Mouse (Mus musculus): ENCODE results near the gene Dnaja4. TPM values are rescaled to one million over a fixed set of nuclear protein-coding genes. Genes with fewer than 3 reads are reported as not detected.
A peak's percentile ranks its signal among the peaks of the same experiment; 100 is the strongest.

Gene Dnaja4
- polyA plus RNA-seq, 1 experiment from 2014 or later = 3.4 TPM

- Histone ChIP-seq H3K27ac (ENCODE audit: low read depth, low read length) (no peak overlapping the region), H3K4me3 (ENCODE audit: low read depth, low read length) (no peak overlapping the region), H3K9ac (ENCODE audit: low read depth, low read length) (no peak overlapping the region), H3K9me3 (ENCODE audit: control insufficient read depth) (no peaks in the 10 kb centered on the region), H3K4me1 (replicated peaks; ENCODE audit: control insufficient read depth, insufficient read depth, low read length) (no peaks in the 10 kb centered on the region), H3K36me3 (ENCODE audit: control insufficient read depth, insufficient read depth) (no peaks in the 10 kb centered on the region), H3K4me2 (replicated peaks; ENCODE audit: low read depth) (peak overlapping the region; percentile 45), H3K27me3 (replicated peaks; ENCODE audit: control insufficient read depth, insufficient read depth, low read length) (no peaks in the 10 kb centered on the region)
- ATAC-seq = 0 out of 2 replicates have a peak, but pooled peaks have one; percentile 9
- 20% methylated on average over 9 of the region's 9 CpGs for WGBS
- TF ChIP-seq CTCF (IDR thresholded peaks at IDR 0.05; ENCODE audit: low read depth) = peak; percentile 86
Observed at GRCm38 (mm10) chr9:54736284-54736701, 37.6 kb downstream of the Dnaja4 start.

GRCm38 (mm10) chr9:54738376-54738775 is 39.7 kb downstream of the Dnaja4 start:
- 34% methylated on average over 3 of the region's 3 CpGs for WGBS
- H3K9ac ChIP-seq (ENCODE audit: low read depth, low read length) = no peak overlapping the region

GRCm38 (mm10) chr9:54743891-54744290 is 45.2 kb downstream of the Dnaja4 start:
- H3K4me1 ChIP-seq (replicated peaks; ENCODE audit: control insufficient read depth, insufficient read depth, low read length) = no peaks in the 10 kb centered on the region
- H3K27ac ChIP-seq (ENCODE audit: low read depth, low read length) = no peak overlapping the region
- no peak overlapping the region for H3K9ac ChIP-seq (ENCODE audit: low read depth, low read length)
- no peaks in the 10 kb centered on the region for H3K9me3 ChIP-seq (ENCODE audit: control insufficient read depth)
- no peak overlapping the region for H3K4me2 ChIP-seq (replicated peaks; ENCODE audit: low read depth)
- ATAC-seq = no peak
- 87% methylated on average over 4 of the region's 4 CpGs for WGBS
- no peaks in the 10 kb centered on the region for H3K36me3 ChIP-seq (ENCODE audit: control insufficient read depth, insufficient read depth)
- no peak for TF ChIP-seq CTCF (IDR thresholded peaks at IDR 0.05; ENCODE audit: low read depth)
- H3K4me3 ChIP-seq (ENCODE audit: low read depth, low read length) = no peak overlapping the region
- no peaks in the 10 kb centered on the region for H3K27me3 ChIP-seq (replicated peaks; ENCODE audit: control insufficient read depth, insufficient read depth, low read length)

More at GRCm38 (mm10) chr9:54738376-54738775, 39.7 kb downstream of the Dnaja4 start:
- Histone ChIP-seq H3K27me3 (replicated peaks; ENCODE audit: control insufficient read depth, insufficient read depth, low read length) (no peaks in the 10 kb centered on the region), H3K4me2 (replicated peaks; ENCODE audit: low read depth) (no peak overlapping the region), H3K4me1 (replicated peaks; ENCODE audit: control insufficient read depth, insufficient read depth, low read length) (no peaks in the 10 kb centered on the region), H3K4me3 (ENCODE audit: low read depth, low read length) (no peak overlapping the region), H3K27ac (ENCODE audit: low read depth, low read length) (no peak overlapping the region), H3K36me3 (ENCODE audit: control insufficient read depth, insufficient read depth) (no peaks in the 10 kb centered on the region), H3K9me3 (ENCODE audit: control insufficient read depth) (no peaks in the 10 kb centered on the region)
- TF ChIP-seq CTCF (IDR thresholded peaks at IDR 0.05; ENCODE audit: low read depth) = peak; percentile 88
- ATAC-seq = no peak

- TF ChIP-seq CTCF (IDR thresholded peaks at IDR 0.05; ENCODE audit: low read depth) = no peak
- ATAC-seq = no peak
- H3K9me3 ChIP-seq (ENCODE audit: control insufficient read depth) = no peaks in the 10 kb centered on the region
- H3K4me2 ChIP-seq (replicated peaks; ENCODE audit: low read depth) = no peak overlapping the region
- H3K27ac ChIP-seq (ENCODE audit: low read depth, low read length) = no peak overlapping the region
- 57% methylated on average over 13 of the region's 13 CpGs for WGBS
- no peak overlapping the region for H3K4me3 ChIP-seq (ENCODE audit: low read depth, low read length)
- H3K4me1 ChIP-seq (replicated peaks; ENCODE audit: control insufficient read depth, insufficient read depth, low read length) = no peaks in the 10 kb centered on the region
- H3K9ac ChIP-seq (ENCODE audit: low read depth, low read length) = no peak overlapping the region
- H3K36me3 ChIP-seq (ENCODE audit: control insufficient read depth, insufficient read depth) = no peaks in the 10 kb centered on the region
- H3K27me3 ChIP-seq (replicated peaks; ENCODE audit: control insufficient read depth, insufficient read depth, low read length) = no peaks in the 10 kb centered on the region
Observed at GRCm38 (mm10) chr9:54745740-54746370, 47.2 kb downstream of the Dnaja4 start.

GRCm38 (mm10) chr9:54750215-54750981 is 51.7 kb downstream of the Dnaja4 start:
- no peak for TF ChIP-seq CTCF (IDR thresholded peaks at IDR 0.05; ENCODE audit: low read depth)
- H3K9ac ChIP-seq (ENCODE audit: low read depth, low read length) = no peak overlapping the region
- H3K4me2 ChIP-seq (replicated peaks; ENCODE audit: low read depth) = no peak overlapping the region
- no peaks in the 10 kb centered on the region for H3K27me3 ChIP-seq (replicated peaks; ENCODE audit: control insufficient read depth, insufficient read depth, low read length)
- no peak for ATAC-seq
- H3K36me3 ChIP-seq (ENCODE audit: control insufficient read depth, insufficient read depth) = no peaks in the 10 kb centered on the region
- no peak overlapping the region for H3K4me3 ChIP-seq (ENCODE audit: low read depth, low read length)
- no peaks in the 10 kb centered on the region for H3K9me3 ChIP-seq (ENCODE audit: control insufficient read depth)
- 88% methylated on average over 7 of the region's 7 CpGs for WGBS
- no peak overlapping the region for H3K27ac ChIP-seq (ENCODE audit: low read depth, low read length)
- H3K4me1 ChIP-seq (replicated peaks; ENCODE audit: control insufficient read depth, insufficient read depth, low read length) = no peaks in the 10 kb centered on the region

- H3K9ac ChIP-seq (ENCODE audit: low read depth, low read length) = no peak overlapping the region
- no peak for ATAC-seq
- no peaks in the 10 kb centered on the region for H3K36me3 ChIP-seq (ENCODE audit: control insufficient read depth, insufficient read depth)
- WGBS = 90% methylated on average over 2 of the region's 2 CpGs
- H3K4me3 ChIP-seq (ENCODE audit: low read depth, low read length) = no peak overlapping the region
- H3K4me1 ChIP-seq (replicated peaks; ENCODE audit: control insufficient read depth, insufficient read depth, low read length) = no peaks in the 10 kb centered on the region
- no peaks in the 10 kb centered on the region for H3K9me3 ChIP-seq (ENCODE audit: control insufficient read depth)
- no peak for TF ChIP-seq CTCF (IDR thresholded peaks at IDR 0.05; ENCODE audit: low read depth)
- no peak overlapping the region for H3K27ac ChIP-seq (ENCODE audit: low read depth, low read length)
- no peaks in the 10 kb centered on the region for H3K27me3 ChIP-seq (replicated peaks; ENCODE audit: control insufficient read depth, insufficient read depth, low read length)
- no peak overlapping the region for H3K4me2 ChIP-seq (replicated peaks; ENCODE audit: low read depth)
Observed at GRCm38 (mm10) chr9:54751684-54752083, 53.0 kb downstream of the Dnaja4 start.
